Mouse (Mus musculus): ENCODE results near the gene Pbx1.

DNA sequence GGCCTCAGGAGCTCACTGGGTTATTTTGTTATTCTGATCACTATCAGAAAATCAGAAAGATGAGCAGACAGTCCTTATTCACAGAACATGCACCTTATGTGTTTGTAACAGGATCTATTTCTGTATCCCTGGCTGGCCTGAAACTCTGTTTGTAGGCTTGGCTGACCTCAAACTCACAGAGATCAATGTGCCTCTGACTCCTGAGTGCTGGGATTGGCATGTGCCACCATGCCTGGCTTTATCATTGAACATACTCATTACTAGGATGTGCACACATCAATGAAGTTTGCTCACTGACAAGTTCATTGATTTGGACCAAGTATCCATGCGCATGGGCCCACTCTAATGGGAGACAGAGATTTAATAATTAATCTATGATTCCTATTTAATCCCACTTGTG lies 27.4 kb upstream of the Pbx1 start:
- TF ChIP-seq GATA1 (IDR thresholded peaks at IDR 0.05; ENCODE audit: borderline replicate concordance, low read length): no peak
- TF ChIP-seq FLI1 (IDR thresholded peaks at IDR 0.05; ENCODE audit: low read length): no peak
